Mouse (Mus musculus) lung, embryonic 14.5 days (tissue): ENCODE measurements around the gene Creb3l4. TPM values are rescaled to one million over a fixed set of nuclear protein-coding genes. Genes with fewer than 3 reads are reported as not detected.

Source experiments
- ATAC-seq: fragments of 200-750 bp; cut with Nextera tagmentation; 2 replicates; pipeline ENCODE4 v1.8.0; 2017; ENCODE audit warnings: mild to moderate bottlenecking, moderate TSS enrichment, moderate library complexity; ENCODE audit not compliant: insufficient read depth
- DNase-seq: peaks from one replicate; pipeline ENCODE4 v3.0.0-alpha.2; 2015
- H3K27ac ChIP-seq: fragments of 300-500 bp; sonication (generic); 2 replicates; pipeline ENCODE4 v1.5.1; 2014; ENCODE audit warnings: low read depth, mild to moderate bottlenecking, moderate library complexity
- H3K27me3 ChIP-seq: fragments of 300-500 bp; sonication (generic); 2 replicates; pipeline ENCODE4 v1.6.1; 2014; ENCODE audit warnings: low read length, control low read depth; ENCODE audit not compliant: insufficient read depth
- H3K36me3 ChIP-seq: fragments of 300-500 bp; sonication (generic); 2 replicates; pipeline ENCODE4 v1.6.1; 2014; ENCODE audit warnings: control low read depth; ENCODE audit not compliant: insufficient read depth
- H3K4me1 ChIP-seq: fragments of 300-500 bp; sonication (generic); 2 replicates; pipeline ENCODE4 v1.6.1; 2014; ENCODE audit warnings: antibody characterized with exemption, control low read depth; ENCODE audit not compliant: insufficient read depth
- H3K4me2 ChIP-seq: fragments of 300-500 bp; sonication (generic); 2 replicates; pipeline ENCODE4 v1.6.1; 2014; ENCODE audit warnings: mild to moderate bottlenecking
- H3K4me3 ChIP-seq: fragments of 300-500 bp; sonication (generic); 2 replicates; pipeline ENCODE4 v1.5.1; 2014; ENCODE audit warnings: low read depth, low read length
- H3K9ac ChIP-seq: fragments of 300-500 bp; sonication (generic); 2 replicates; pipeline ENCODE4 v1.6.1; 2014
- H3K9me3 ChIP-seq: fragments of 300-500 bp; sonication (generic); 2 replicates; pipeline ENCODE4 v1.6.1; 2016; ENCODE audit warnings: low read depth, low read length, control low read depth
- CTCF ChIP-seq: IDR thresholded peaks from 2 replicates; pipeline ENCODE4 v1.5.1; 2016; ENCODE audit warnings: antibody characterized with exemption, low read depth
- WGBS: fragments of 180-500 bp; shearing (Covaris S2); extraction: QIAGEN DNeasy Blood & Tissue Kit; methylation state at CpG from one replicate; pipeline ENCODE4 v1.1.7; 2014; 5-methylcytosine and 5-hydroxymethylcytosine counted together
- polyA plus RNA-seq: library from polyadenylated mRNA; unstranded; fragments of >200 nt; fragmentation: Nextera tagmentation; extraction: Ambion mirVana; gene quantifications from 2 replicates; pipeline ENCODE4 v1.2.1, GENCODE M21; 2014

Creb3l4 gene
- polyA plus RNA-seq, 1 experiment from 2014 or later, result 5.4 TPM

DNA sequence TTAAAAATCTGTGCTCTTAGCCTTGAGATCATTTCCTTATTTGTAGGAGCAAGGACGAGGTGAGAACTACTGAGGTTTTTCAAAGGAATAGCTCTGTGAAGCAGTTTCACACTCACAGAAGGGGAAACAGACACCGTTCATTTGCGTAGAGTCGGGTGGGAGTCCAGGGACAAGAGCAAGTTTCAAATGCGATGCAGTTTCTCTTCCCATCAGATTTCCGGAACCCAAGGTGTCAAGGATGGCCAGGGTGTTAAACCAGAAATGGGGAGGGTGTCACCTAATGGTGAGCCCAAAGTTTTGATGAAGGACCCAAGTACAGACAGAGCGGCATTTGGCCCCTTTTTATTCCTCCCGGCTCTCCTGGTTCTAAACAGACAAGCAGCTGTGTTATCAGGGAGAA lies 12.2 kb downstream of the Creb3l4 start:
- peak overlapping the region; percentile 74 for H3K9ac ChIP-seq
- peaks cover 28% of the 10 kb centered on the region for H3K36me3 ChIP-seq
- WGBS, result 9% methylated on average over 8 of the region's 8 CpGs
- H3K4me2 ChIP-seq, result peak overlapping the region; percentile 70
- TF ChIP-seq CTCF, result no peak
- H3K9me3 ChIP-seq, result no peaks in the 10 kb centered on the region
- DNase-seq (no peak), ATAC-seq (no peak)
- H3K4me3 ChIP-seq, result peak overlapping the region; percentile 57
- H3K27ac ChIP-seq, result peak overlapping the region; percentile 19; the same call in 1 of the 2 replicates
- H3K4me1 ChIP-seq, result no peaks in the 10 kb centered on the region
- no peaks in the 10 kb centered on the region for H3K27me3 ChIP-seq

DNA sequence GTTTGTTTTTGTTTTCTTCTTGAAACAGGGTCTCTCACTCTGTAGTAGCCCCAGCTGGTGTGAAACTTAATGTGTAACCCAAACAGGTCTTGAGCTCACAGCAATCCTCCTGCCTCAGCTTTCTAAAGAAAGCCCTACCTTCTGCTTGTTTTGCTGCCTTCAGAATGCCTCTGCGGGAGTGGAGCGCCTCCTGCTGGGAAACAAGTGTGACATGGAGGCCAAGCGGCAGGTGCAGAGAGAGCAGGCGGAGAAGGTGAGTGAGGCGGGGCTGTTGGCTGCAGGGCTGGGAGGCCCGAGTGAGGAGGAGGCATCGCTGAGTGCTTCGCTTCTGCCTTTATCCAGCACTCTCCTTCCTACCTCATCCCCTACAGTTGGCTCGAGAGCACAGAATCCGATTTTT lies 19.0 kb downstream of the Creb3l4 start:
- WGBS, result 72% methylated on average over 10 of the region's 10 CpGs
- Histone ChIP-seq H3K9me3 (no peaks in the 10 kb centered on the region), H3K4me2 (no peak overlapping the region), H3K27me3 (no peaks in the 10 kb centered on the region), H3K9ac (no peak overlapping the region), H3K4me1 (0 out of 2 replicates have a peak, but pooled peaks cover 5% of the 10 kb centered on the region), H3K4me3 (no peak overlapping the region), H3K27ac (no peak overlapping the region), H3K36me3 (peaks cover 29% of the 10 kb centered on the region)
- TF ChIP-seq CTCF, result no peak
- DNase-seq (no peak), ATAC-seq (no peak)

DNA sequence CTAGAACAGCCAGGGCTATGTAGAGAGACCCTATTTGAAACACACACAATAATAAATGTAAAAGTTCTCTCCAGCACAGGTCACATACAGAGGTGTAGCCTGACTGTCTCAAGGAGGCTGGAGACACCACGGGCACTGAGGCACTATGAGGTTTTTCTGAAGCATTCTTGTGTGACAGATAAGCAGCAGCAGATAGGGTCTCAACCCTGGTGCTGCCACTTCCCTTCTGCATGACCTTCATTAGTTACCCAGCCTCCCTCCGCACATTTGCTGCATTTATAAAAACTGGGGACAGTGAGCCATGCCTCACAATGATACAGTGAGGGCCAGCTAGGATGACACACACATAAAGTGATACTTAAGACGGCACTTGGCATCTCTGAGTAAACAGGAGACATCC lies 20.4 kb downstream of the Creb3l4 start:
- TF ChIP-seq CTCF, result no peak
- no peak for DNase-seq
- WGBS, result 56% methylated on average over 3 of the region's 3 CpGs

DNA sequence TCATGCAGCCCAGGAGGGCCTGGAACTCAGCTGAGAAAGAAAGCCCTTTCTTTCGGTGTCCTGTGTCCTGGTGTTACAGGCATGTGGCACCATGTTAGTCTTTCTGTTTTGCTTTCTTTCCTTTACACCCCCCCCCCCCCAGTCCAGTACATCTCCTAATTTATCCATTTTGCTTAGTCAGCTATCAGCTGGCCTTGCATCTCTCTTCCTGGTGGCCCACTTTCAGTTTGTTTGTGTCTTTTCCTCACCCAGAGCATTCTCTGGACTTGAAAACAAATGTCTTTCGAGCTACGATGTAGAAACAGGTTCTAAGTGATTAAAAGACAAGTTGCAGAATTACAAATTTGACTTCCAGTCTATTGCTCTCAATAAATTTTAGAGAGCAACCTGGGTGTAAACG lies 20.9 kb downstream of the Creb3l4 start:
- Histone ChIP-seq H3K4me1 (0 out of 2 replicates have a peak, but pooled peaks cover 5% of the 10 kb centered on the region), H3K9ac (no peak overlapping the region), H3K9me3 (no peaks in the 10 kb centered on the region), H3K4me3 (no peak overlapping the region), H3K27ac (no peak overlapping the region), H3K4me2 (peak overlapping the region; percentile 67; the same call in 1 of the 2 replicates), H3K27me3 (no peaks in the 10 kb centered on the region), H3K36me3 (peaks cover 29% of the 10 kb centered on the region)
- no peak for DNase-seq
- no peak for TF ChIP-seq CTCF
- ATAC-seq, result no peak
- WGBS, result 83% methylated on average over 4 of the region's 4 CpGs

More for the DNA sequence above, 20.4 kb downstream of the Creb3l4 start:
- H3K4me3 ChIP-seq, result no peak overlapping the region
- H3K9me3 ChIP-seq, result no peaks in the 10 kb centered on the region
- peaks cover 29% of the 10 kb centered on the region for H3K36me3 ChIP-seq
- H3K9ac ChIP-seq, result no peak overlapping the region
- ATAC-seq, result no peak
- H3K4me2 ChIP-seq, result no peak overlapping the region
- 0 out of 2 replicates have a peak, but pooled peaks cover 5% of the 10 kb centered on the region for H3K4me1 ChIP-seq
- no peak overlapping the region for H3K27ac ChIP-seq
- H3K27me3 ChIP-seq, result no peaks in the 10 kb centered on the region

DNA sequence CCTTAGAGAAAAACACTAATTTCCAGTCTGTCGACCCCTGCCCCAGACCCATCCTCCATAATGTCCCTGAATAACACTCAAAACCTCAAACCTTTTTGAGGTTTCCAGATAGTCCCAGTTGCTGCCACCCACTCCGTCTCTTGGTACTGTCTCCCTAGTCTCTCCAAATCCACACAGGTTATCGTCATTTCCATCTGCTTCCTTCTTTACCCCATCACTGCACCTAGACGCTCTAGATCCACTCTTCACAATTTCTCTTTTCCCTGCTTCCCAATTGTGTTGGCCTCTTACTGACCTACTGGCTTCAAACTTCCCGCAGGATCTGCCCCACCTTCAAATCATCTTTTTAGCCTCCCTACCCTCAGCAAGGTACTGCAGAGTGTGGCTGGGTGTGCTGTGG lies 22.2 kb downstream of the Creb3l4 start:
- no peak for DNase-seq
- TF ChIP-seq CTCF, result no peak
- Histone ChIP-seq H3K27me3 (no peaks in the 10 kb centered on the region), H3K27ac (peak overlapping the region; percentile 93), H3K4me2 (peak overlapping the region; percentile 67), H3K36me3 (peaks cover 27% of the 10 kb centered on the region), H3K4me1 (0 out of 2 replicates have a peak, but pooled peaks cover 5% of the 10 kb centered on the region), H3K4me3 (peak overlapping the region; percentile 53), H3K9ac (peak overlapping the region; percentile 72), H3K9me3 (no peaks in the 10 kb centered on the region)
- WGBS, result 11% methylated on average over 5 of the region's 5 CpGs
- ATAC-seq, result 0 out of 2 replicates have a peak, but pooled peaks have one; percentile 8

DNA sequence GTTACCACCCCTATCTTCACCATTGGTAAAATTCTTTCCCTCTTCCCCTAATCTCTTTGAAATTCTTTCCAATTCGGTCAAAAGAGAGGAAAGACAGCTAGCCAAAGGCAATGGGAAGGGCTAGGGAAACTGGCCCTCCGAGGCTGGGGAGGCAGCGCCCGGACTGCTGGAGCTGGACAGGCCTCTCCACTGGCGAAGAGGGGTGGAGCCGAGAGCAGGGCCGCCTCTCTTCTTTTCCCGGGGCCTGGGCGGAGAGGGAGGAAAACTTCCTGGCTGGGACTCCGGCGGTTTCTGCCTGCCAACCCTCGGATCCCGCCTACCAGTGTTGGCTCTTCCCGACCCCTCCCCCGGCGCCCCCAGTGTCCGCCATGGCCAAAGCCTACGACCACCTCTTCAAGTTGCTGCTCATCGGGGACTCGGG lies 22.8 kb downstream of the Creb3l4 start:
- Histone ChIP-seq H3K36me3 (peaks cover 22% of the 10 kb centered on the region), H3K4me3 (peak overlapping the region; percentile 53), H3K27ac (peak overlapping the region; percentile 93), H3K4me2 (peak overlapping the region; percentile 67), H3K27me3 (no peaks in the 10 kb centered on the region), H3K9me3 (no peaks in the 10 kb centered on the region), H3K9ac (peak overlapping the region; percentile 72), H3K4me1 (0 out of 2 replicates have a peak, but pooled peaks cover 5% of the 10 kb centered on the region)
- ATAC-seq, result peak; percentile 90
- no peak for TF ChIP-seq CTCF
- WGBS, result 0% methylated on average over 16 of the region's 20 CpGs
- peak; percentile 89 for DNase-seq

DNA sequence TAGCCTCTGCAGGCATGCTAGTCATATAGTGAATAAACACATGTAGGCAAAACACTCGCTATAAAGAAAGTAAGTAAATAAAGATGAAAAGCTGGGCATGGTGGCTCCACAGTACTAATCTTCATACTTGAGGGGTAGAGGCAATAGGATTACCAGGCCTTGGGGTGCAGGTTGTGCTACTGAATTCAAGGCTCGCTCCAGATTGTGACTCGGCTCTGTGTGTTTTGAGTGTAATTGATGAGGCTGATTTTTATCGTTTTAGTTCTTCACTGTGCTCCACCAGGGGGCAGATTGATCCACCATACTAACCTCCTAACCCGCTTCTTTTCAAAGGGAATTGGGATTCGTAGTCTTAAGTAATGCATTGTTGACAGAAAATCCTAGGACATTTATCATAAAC lies 23.2 kb downstream of the Creb3l4 start:
- no peaks in the 10 kb centered on the region for H3K27me3 ChIP-seq
- H3K4me3 ChIP-seq, result peak overlapping the region; percentile 53
- no peaks in the 10 kb centered on the region for H3K9me3 ChIP-seq
- 0 out of 2 replicates have a peak, but pooled peaks cover 5% of the 10 kb centered on the region for H3K4me1 ChIP-seq
- peak; percentile 68 for TF ChIP-seq CTCF
- H3K4me2 ChIP-seq, result peak overlapping the region; percentile 67
- ATAC-seq (peak; percentile 45; the same call in 1 of the 2 replicates), DNase-seq (peak; percentile 77)
- WGBS, result 5% methylated on average over 6 of the region's 6 CpGs
- peaks cover 19% of the 10 kb centered on the region for H3K36me3 ChIP-seq
- peak overlapping the region; percentile 93 for H3K27ac ChIP-seq
- H3K9ac ChIP-seq, result peak overlapping the region; percentile 72
